ENCODE assay signal across 18 mouse cellular contexts in the genomic region with DNA sequence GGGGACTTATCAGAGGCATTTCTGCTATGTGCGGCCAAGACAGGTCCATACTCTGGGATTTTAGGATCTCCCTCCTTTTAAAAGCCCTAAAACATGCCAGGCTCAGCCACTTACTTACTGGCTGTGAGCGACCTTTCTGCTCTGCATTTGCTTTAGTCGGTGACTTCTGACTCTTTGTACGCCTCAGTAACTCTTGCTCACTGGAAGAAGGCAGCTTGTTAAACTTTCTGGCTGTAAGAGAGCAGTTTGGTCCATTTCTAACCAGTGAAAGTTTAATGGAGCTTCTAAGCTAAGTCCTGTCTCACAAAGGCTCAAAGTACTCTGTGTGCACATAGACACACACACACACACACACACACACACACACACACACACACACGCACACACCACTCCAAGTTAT. TPM values are rescaled to one million over a fixed set of nuclear protein-coding genes. Genes with fewer than 3 reads are reported as not detected.
"Had no signal": no experiment of that assay in that cellular context is flagged by ENCODE, and none has a peak within 500 bp of the region (broad histone marks: within the 10 kb centered on the region; RNA-seq: fewer than 3 reads in every experiment).

No protein-coding gene starts in this region.

- H3K36me3 ChIP-seq: hindbrain, embryonic 15.5 days; limb, embryonic 15.5 days; midbrain, embryonic 10.5 days; midbrain, embryonic 13.5 days; neural tube, embryonic 13.5 days had no signal

- H3K4me2 ChIP-seq: hindbrain, embryonic 15.5 days; limb, embryonic 15.5 days; liver, embryonic 11.5 days; lung, embryonic 14.5 days; midbrain, embryonic 13.5 days; neural tube, embryonic 13.5 days had no signal

- H3K4me3 ChIP-seq: hindbrain, embryonic 15.5 days; layer of hippocampus, adult 2 months; limb, embryonic 15.5 days; megakaryocyte, embryonic 14.5 days; midbrain, embryonic 10.5 days; midbrain, embryonic 13.5 days; myocyte; neural tube, embryonic 13.5 days had no signal

- H3K27me3 ChIP-seq: hindbrain, embryonic 15.5 days; limb, embryonic 15.5 days; megakaryocyte, embryonic 14.5 days; midbrain, embryonic 13.5 days; neural tube, embryonic 13.5 days had no signal

- H3K9ac ChIP-seq: hindbrain, embryonic 15.5 days; limb, embryonic 15.5 days; liver, embryonic 14.5 days; liver, postnatal 0 days; lung, embryonic 14.5 days; midbrain, embryonic 13.5 days; neural tube, embryonic 13.5 days had no signal

- ATAC-seq: intestine, postnatal 0 days; liver, postnatal 0 days; midbrain, embryonic 13.5 days; midbrain, embryonic 16.5 days had no signal

- H3K27ac ChIP-seq: hindbrain, embryonic 15.5 days; layer of hippocampus, adult 2 months; limb, embryonic 15.5 days; liver, embryonic 14.5 days; midbrain, embryonic 10.5 days; midbrain, embryonic 13.5 days; neural tube, embryonic 13.5 days; stomach, postnatal 0 days had no signal

- H3K9me3 ChIP-seq: hindbrain, embryonic 15.5 days; limb, embryonic 15.5 days; megakaryocyte, embryonic 14.5 days; midbrain, embryonic 10.5 days; midbrain, embryonic 13.5 days; neural tube, embryonic 13.5 days had no signal

- DNase-seq: liver, postnatal 0 days; lung, postnatal 36 days; thymus, adult 2 months; thymus, postnatal 25 days had no signal

- H3K4me1 ChIP-seq: hindbrain, embryonic 15.5 days; limb, embryonic 15.5 days; megakaryocyte, embryonic 14.5 days; midbrain, embryonic 10.5 days; midbrain, embryonic 13.5 days; neural tube, embryonic 13.5 days had no signal

RNA-seq across cellular contexts. Expression of gene Nlgn1, which starts 22.8 kb away (rescaled TPM):
- polyA plus RNA-seq: liver, embryonic 14.5 days; liver, postnatal 0 days; myocyte had no signal
